Comparison of ENCODE assay signal across 19 mouse cellular contexts in genomic region chr10:83646351-83646885, GRCm38 (mm10). TPM values are rescaled to one million over a fixed set of nuclear protein-coding genes. Genes with fewer than 3 reads are reported as not detected.
DNase-seq lines count a peak whose midpoint lies in the region; ATAC-seq and TF ChIP-seq lines count a peak whose summit lies in the region.
"Had no signal": no experiment of that assay in that cellular context is flagged by ENCODE, and none has a peak within 500 bp of the region (broad histone marks: within the 10 kb centered on the region; RNA-seq: fewer than 3 reads in every experiment).

No protein-coding gene starts in this region.

- H3K36me3 ChIP-seq in liver, embryonic 15.5 days (replicated peaks), result no peaks in the 10 kb centered on the region
- H3K36me3 ChIP-seq: embryonic facial prominence, embryonic 10.5 days; forebrain, embryonic 10.5 days; G1E; hindbrain, embryonic 15.5 days; limb, embryonic 15.5 days had no signal

- intact Hi-C loops in gastrocnemius, postnatal 14 days (cut with DNase I; ENCODE audit: low total_unique reads), result no loop called here

- peak overlapping the region; percentile 50 for H3K4me3 ChIP-seq in cerebellum, adult 2 months (replicated peaks; ENCODE audit: insufficient read depth, low read depth, low read length)
- 0 out of 2 replicates have a peak overlapping the region, but pooled peaks have one; percentile 77 for H3K4me3 ChIP-seq in layer of hippocampus, adult 2 months
- H3K4me3 ChIP-seq in liver, embryonic 15.5 days (replicated peaks), result no peak overlapping the region
- H3K4me3 ChIP-seq: myocyte had no signal

- TF ChIP-seq POLR2A in cerebellum, adult 2 months (IDR thresholded peaks at IDR 0.05; ENCODE audit: borderline replicate concordance, insufficient read depth, low read length), result no peak

- no peak overlapping the region for H3K9ac ChIP-seq in liver, embryonic 15.5 days
- H3K9ac ChIP-seq: limb, embryonic 15.5 days had no signal

- ATAC-seq in cerebellum, adult (ENCODE audit: insufficient number of reproducible peaks, low FRiP score, low TSS enrichment), result no peak
- no peak for ATAC-seq in liver, embryonic 15.5 days (ENCODE audit: insufficient read depth)
- ATAC-seq in activated CD4-positive, CD25-positive, alpha-beta regulatory T cell, adult 4 months, result no peak

- TF ChIP-seq CTCF in cerebellum, adult 2 months (IDR thresholded peaks at IDR 0.05; ENCODE audit: borderline replicate concordance, insufficient read depth, low read depth, low read length), result no peak
- no peak for TF ChIP-seq CTCF in layer of hippocampus, adult 2 months (conservative IDR thresholded peaks at IDR 0.05)

- H3K27me3 ChIP-seq in cerebellum, adult 2 months (ENCODE audit: control insufficient read depth, insufficient read depth, low read length), result no peaks in the 10 kb centered on the region
- H3K27me3 ChIP-seq in liver, embryonic 15.5 days, result peaks cover 46% of the 10 kb centered on the region
- H3K27me3 ChIP-seq: hindbrain, embryonic 15.5 days; limb, embryonic 15.5 days had no signal

- no peaks in the 10 kb centered on the region for H3K9me3 ChIP-seq in liver, embryonic 15.5 days (replicated peaks)
- H3K9me3 ChIP-seq: embryonic facial prominence, embryonic 10.5 days; forebrain, embryonic 10.5 days; G1E; hindbrain, embryonic 15.5 days; limb, embryonic 15.5 days had no signal

- peaks cover 41% of the 10 kb centered on the region for H3K4me1 ChIP-seq in cerebellum, adult 2 months (ENCODE audit: control insufficient read depth, insufficient read depth, low read length)
- peaks cover 35% of the 10 kb centered on the region for H3K4me1 ChIP-seq in liver, embryonic 15.5 days (replicated peaks)

- H3K4me2 ChIP-seq in liver, embryonic 15.5 days, result no peak overlapping the region

- H3K27ac ChIP-seq in cerebellum, adult 2 months (ENCODE audit: insufficient read depth, low read length), result peak overlapping the region; percentile 98
- peak overlapping the region; percentile 90 for H3K27ac ChIP-seq in layer of hippocampus, adult 2 months
- H3K27ac ChIP-seq in liver, embryonic 15.5 days (replicated peaks), result peak overlapping the region; percentile 48; the same call in 1 of the 2 replicates
- H3K27ac ChIP-seq: embryonic facial prominence, embryonic 10.5 days; hindbrain, embryonic 15.5 days; kidney, postnatal 0 days; limb, embryonic 15.5 days had no signal

- DNase-seq in cerebellum, adult 2 months, result peak; percentile 54 to 55
- DNase-seq in layer of hippocampus, adult 2 months (ENCODE audit: low spot score in 2 of 2), result no peak
- DNase-seq in layer of hippocampus, adult 18-20 months (ENCODE audit: low spot score in 2 of 2), result no peak
- no peak for DNase-seq in gastrocnemius, postnatal 14 days
- no peak for DNase-seq in urinary bladder, postnatal 25 days (ENCODE audit: low spot score)
- DNase-seq: B cell, adult 2 months; gastrocnemius, postnatal 25 days; spleen, adult 18-20 months; thymus, adult 18-20 months had no signal

- WGBS in cerebellum, adult 2 months, result 60% methylated on average over 7 of the region's 7 CpGs
- WGBS in liver, embryonic 15.5 days (ENCODE audit: insufficient replicate concordance), result 45% methylated on average over 7 of the region's 7 CpGs

RNA-seq across cellular contexts. Expression of gene Appl2, which starts 2.1 kb away (rescaled TPM):
- polyA plus RNA-seq in cerebellum, adult 2 months (2012; rRNA removed), result 307 and 318 TPM in 2 replicates
- total RNA-seq in layer of hippocampus, adult 2 months (2021), result 10 to 100 TPM; 81.1 to 95.5 TPM
- total RNA-seq in layer of hippocampus, adult 18-20 months (2021), result 10 to 100 TPM; 72.6 to 87.7 TPM
- polyA plus RNA-seq in liver, embryonic 15.5 days (2015; fragmentation: Nextera tagmentation; extraction: Ambion mirVana), result 9.8 and 13.2 TPM in 2 replicates
- 1 to 10 TPM; 6.4 to 8.5 TPM for polyA plus RNA-seq in activated CD4-positive, CD25-positive, alpha-beta regulatory T cell, adult 4 months (2017; shearing (Covaris generic))
- 10 to 100 TPM; 14.2 to 15.8 TPM for total RNA-seq in gastrocnemius, postnatal 14 days (2021)

Comparison
In these comparisons a context has a peak if more than half of its experiments do, and no peak if none do; other contexts are left out.
1. DNase-seq: peak in cerebellum, adult 2 months (2 of 2); none in layer of hippocampus, adult 2 months (0 of 2), layer of hippocampus, adult 18-20 months (0 of 2), gastrocnemius, postnatal 14 days (single experiment) and urinary bladder, postnatal 25 days (single experiment).
2. H3K27ac ChIP-seq: peak in every context shown above with its lines; median percentile 98 in cerebellum, adult 2 months; 90 in layer of hippocampus, adult 2 months; 48 in liver, embryonic 15.5 days.
3. RNA of gene Appl2, which starts 2.1 kb away (total RNA-seq): 81.1 to 95.5 TPM in layer of hippocampus, adult 2 months and 72.6 to 87.7 TPM in layer of hippocampus, adult 18-20 months; 14.2 to 15.8 TPM in gastrocnemius, postnatal 14 days; every median in the first group is over 4 times any median in the second.